In the genomic region with DNA sequence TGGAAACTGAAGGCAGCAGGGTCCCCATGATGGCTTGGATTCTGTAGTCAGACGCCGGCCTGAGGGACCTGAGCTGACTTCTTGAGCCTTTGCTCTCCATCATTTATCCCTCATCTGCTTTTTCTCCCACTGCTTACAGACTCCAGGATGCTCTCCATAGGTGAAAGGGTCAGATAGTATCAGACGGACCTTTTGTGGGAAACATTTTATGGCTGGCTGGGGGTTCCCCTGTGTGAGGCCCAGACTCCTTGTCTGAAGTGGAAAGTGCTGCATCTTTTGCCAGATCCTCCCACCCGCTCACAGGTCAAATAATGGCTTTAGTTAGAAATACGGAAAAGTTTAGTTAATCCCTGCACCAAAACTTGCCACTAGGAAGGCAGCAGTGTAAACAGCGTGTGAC, we compare ENCODE assay signal across 17 mouse cellular contexts.
"Had no signal": no experiment of that assay in that cellular context is flagged by ENCODE, and none has a peak within 500 bp of the region (broad histone marks: within the 10 kb centered on the region; RNA-seq: fewer than 3 reads in every experiment).

No protein-coding gene starts in this region.

- H3K9ac ChIP-seq: liver, embryonic 13.5 days; liver, embryonic 15.5 days; liver, postnatal 0 days; lung, embryonic 15.5 days; neural tube, embryonic 12.5 days; stomach, embryonic 15.5 days had no signal

- H3K36me3 ChIP-seq: liver, embryonic 13.5 days; liver, embryonic 15.5 days; lung, embryonic 15.5 days; neural tube, embryonic 12.5 days; stomach, embryonic 15.5 days had no signal

- H3K4me3 ChIP-seq: liver, embryonic 13.5 days; liver, embryonic 15.5 days; lung, embryonic 15.5 days; megakaryocyte, embryonic 14.5 days; neural tube, embryonic 12.5 days; stomach, embryonic 15.5 days had no signal

- H3K27me3 ChIP-seq: liver, embryonic 13.5 days; liver, embryonic 15.5 days; lung, embryonic 15.5 days; megakaryocyte, embryonic 14.5 days; neural tube, embryonic 12.5 days; stomach, embryonic 15.5 days had no signal

- ATAC-seq: lung, postnatal 0 days had no signal

- H3K4me1 ChIP-seq: lung, embryonic 15.5 days; neural tube, embryonic 12.5 days; stomach, embryonic 15.5 days had no signal

- H3K9me3 ChIP-seq: liver, embryonic 13.5 days; liver, embryonic 15.5 days; lung, embryonic 15.5 days; neural tube, embryonic 12.5 days; stomach, embryonic 15.5 days had no signal

- H3K4me2 ChIP-seq: liver, embryonic 15.5 days; lung, embryonic 15.5 days; neural tube, embryonic 12.5 days; stomach, embryonic 15.5 days had no signal

- DNase-seq: liver, embryonic 13.5 days; liver, postnatal 0 days; lung, adult 2 months; lung, postnatal 14 days; lung, postnatal 36 days; right cerebral cortex, postnatal 14 days; thymus, adult 2 months; thymus, postnatal 25 days; thymus, postnatal 4 days had no signal

- H3K27ac ChIP-seq: lung, embryonic 15.5 days; macrophage; neural tube, embryonic 12.5 days; stomach, embryonic 15.5 days; stomach, postnatal 0 days had no signal
